Mouse (Mus musculus) myocyte (in vitro differentiated cells): ENCODE data around the gene Mgll. TPM values are rescaled to one million over a fixed set of nuclear protein-coding genes. Genes with fewer than 3 reads are reported as not detected.

Experiments used
- H3K27me3 ChIP-seq: one replicate; pipeline ENCODE4 v1.6.1; 2011; ENCODE audit not compliant: control insufficient read depth, insufficient read depth, insufficient read length
- H3K36me3 ChIP-seq: one replicate; pipeline ENCODE4 v1.6.1; 2011; ENCODE audit not compliant: control insufficient read depth, insufficient read depth
- H3K4me2 ChIP-seq: one replicate; pipeline ENCODE4 v1.6.1; 2011; ENCODE audit warnings: low read depth, control low read depth
- H3K4me3 ChIP-seq: one replicate; pipeline ENCODE4 v1.5.1; 2011; ENCODE audit warnings: mild to moderate bottlenecking, control low read depth, moderate library complexity
- H3K79me2 ChIP-seq: one replicate; pipeline ENCODE4 v1.6.1; 2011; ENCODE audit not compliant: control insufficient read depth, insufficient read depth
- H3ac ChIP-seq: one replicate; pipeline ENCODE4 v1.6.1; 2011; ENCODE audit not compliant: control insufficient read depth, insufficient read length
- CEBPB ChIP-seq: IDR thresholded peaks from 2 replicates; pipeline ENCODE4 v1.6.1; 2011; ENCODE audit warnings: mild to moderate bottlenecking, moderate library complexity; ENCODE audit not compliant: poor library complexity, insufficient read depth, severe bottlenecking
- E2F4 ChIP-seq: IDR thresholded peaks from one replicate; pipeline ENCODE4 v1.6.1; 2011; ENCODE audit warnings: mild to moderate bottlenecking, control low read depth, moderate library complexity; ENCODE audit not compliant: insufficient read depth
- MAX ChIP-seq: IDR thresholded peaks from one replicate; pipeline ENCODE4 v1.6.1; 2011; ENCODE audit warnings: low read depth, mild to moderate bottlenecking, control low read depth
- MYOD1 ChIP-seq, 3 experiments: IDR thresholded peaks; one replicate each; pipeline ENCODE4 v1.6.1; 2011; ENCODE audit warnings: control low read depth in 2 of 3, low read depth in 2 of 3, mild to moderate bottlenecking in 2 of 3, moderate library complexity in 1 of 3; ENCODE audit not compliant: insufficient read length in 2 of 3, control insufficient read depth in 1 of 3
- MYOG ChIP-seq, 3 experiments: IDR thresholded peaks; one replicate each; pipeline ENCODE4 v1.6.1; 2011; ENCODE audit warnings: control low read depth in 2 of 3, low read depth in 2 of 3, mild to moderate bottlenecking in 2 of 3; ENCODE audit not compliant: insufficient read length in 2 of 3, control insufficient read depth in 1 of 3, insufficient read depth in 1 of 3
- POLR2A ChIP-seq: IDR thresholded peaks from one replicate; pipeline ENCODE4 v1.6.1; 2011; ENCODE audit warnings: low read depth, mild to moderate bottlenecking, control low read depth, moderate library complexity; ENCODE audit not compliant: insufficient read length
- POLR2AphosphoS2 ChIP-seq: IDR thresholded peaks from one replicate; pipeline ENCODE4 v1.6.1; 2011; ENCODE audit warnings: low read depth, control low read depth; ENCODE audit not compliant: insufficient read length
- REST ChIP-seq: IDR thresholded peaks from one replicate; pipeline ENCODE4 v1.6.1; 2011; ENCODE audit warnings: mild to moderate bottlenecking, control low read depth, moderate library complexity; ENCODE audit not compliant: insufficient read depth, insufficient read length
- SRF ChIP-seq: IDR thresholded peaks from one replicate; pipeline ENCODE4 v1.6.1; 2011; ENCODE audit warnings: low read depth; ENCODE audit not compliant: control insufficient read depth, insufficient read length
- TCF12 ChIP-seq: IDR thresholded peaks from one replicate; pipeline ENCODE4 v1.6.1; 2011; ENCODE audit warnings: mild to moderate bottlenecking, control low read depth; ENCODE audit not compliant: poor library complexity, insufficient read depth, severe bottlenecking
- TCF3 ChIP-seq: IDR thresholded peaks from one replicate; pipeline ENCODE4 v1.6.1; 2011; ENCODE audit warnings: low read depth, control low read depth; ENCODE audit not compliant: insufficient read length
- USF1 ChIP-seq: IDR thresholded peaks from one replicate; pipeline ENCODE4 v1.6.1; 2011; ENCODE audit warnings: low read depth, mild to moderate bottlenecking, control low read depth, moderate library complexity
- polyA plus RNA-seq: library from polyadenylated mRNA; unstranded; fragments of >200 nt; fragmentation: generic; extraction: Trizol; gene quantifications from one replicate; pipeline ENCODE4 v1.2.1, GENCODE M21; 2012; ENCODE audit warnings: missing spikeins

Gene Mgll
- polyA plus RNA-seq, 1 experiment = 4.7 TPM

DNA sequence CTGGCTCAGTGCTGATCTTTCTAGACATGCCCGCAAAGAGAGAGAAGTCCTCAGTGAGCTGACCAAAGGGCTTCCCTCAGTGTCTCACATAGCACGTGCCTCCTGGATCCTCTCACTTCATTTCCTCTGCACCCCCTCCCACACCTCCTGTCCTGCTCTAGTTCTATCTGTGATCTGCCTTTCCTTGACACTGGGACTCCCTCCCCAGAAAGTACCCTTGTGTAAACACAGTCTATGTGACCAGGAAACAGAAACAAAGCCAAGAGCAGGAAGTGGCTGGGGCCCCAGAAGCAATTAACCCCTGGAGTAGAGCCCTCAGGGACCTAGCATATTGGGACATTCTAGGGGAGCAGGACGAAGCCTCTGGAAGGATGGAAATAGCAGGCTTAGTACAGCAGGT lies 96.6 kb downstream of the Mgll start:
- H3K36me3 ChIP-seq = no peaks in the 10 kb centered on the region

DNA sequence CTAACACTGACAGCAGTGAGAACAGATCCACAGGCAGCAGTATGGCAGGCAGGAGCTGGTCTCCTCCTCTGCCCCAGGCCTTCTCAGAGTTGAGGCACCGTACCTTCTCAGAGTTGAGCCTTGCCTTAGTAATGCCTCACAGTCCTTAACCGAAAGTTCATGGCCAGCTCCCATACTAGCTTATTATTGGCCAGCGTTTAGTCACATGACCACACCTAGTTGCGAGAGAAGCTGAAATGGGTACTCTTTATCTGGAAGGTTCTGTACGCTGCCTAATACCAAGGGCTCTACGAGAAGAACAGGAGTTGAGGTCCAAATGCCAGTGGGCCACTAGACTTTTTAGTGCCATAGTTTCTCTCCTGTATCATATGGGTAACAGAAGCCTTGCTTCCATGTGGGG lies 97.1 kb downstream of the Mgll start:
- no peaks in the 10 kb centered on the region for H3K79me2 ChIP-seq
- no peak overlapping the region for H3ac ChIP-seq
- TF ChIP-seq SRF (no peak), E2F4 (no peak), CEBPB (no peak), TCF12 (no peak), USF1 (no peak), REST (no peak), MYOD1 (IDR thresholded peaks at IDR 0.05; ENCODE audit: control insufficient read depth in 1 of 3, insufficient read length in 2 of 3, low read depth in 2 of 3) (no peak), MAX (no peak), POLR2AphosphoS2 (no peak), POLR2A (no peak), TCF3 (no peak), MYOG (IDR thresholded peaks at IDR 0.05; ENCODE audit: control insufficient read depth in 1 of 3, insufficient read depth in 1 of 3, insufficient read length in 2 of 3, low read depth in 2 of 3) (no peak)
- peaks cover 9% of the 10 kb centered on the region for H3K27me3 ChIP-seq
- no peak overlapping the region for H3K4me3 ChIP-seq
- H3K4me2 ChIP-seq = no peak overlapping the region
- H3K36me3 ChIP-seq = no peaks in the 10 kb centered on the region

More for the DNA sequence above, 96.6 kb downstream of the Mgll start:
- H3K4me2 ChIP-seq = no peak overlapping the region
- TF ChIP-seq MAX (no peak), TCF3 (no peak), MYOD1 (IDR thresholded peaks at IDR 0.05; ENCODE audit: control insufficient read depth in 1 of 3, insufficient read length in 2 of 3, low read depth in 2 of 3) (no peak), E2F4 (no peak), USF1 (no peak), POLR2AphosphoS2 (no peak), TCF12 (no peak), POLR2A (no peak), MYOG (IDR thresholded peaks at IDR 0.05; ENCODE audit: control insufficient read depth in 1 of 3, insufficient read depth in 1 of 3, insufficient read length in 2 of 3, low read depth in 2 of 3) (no peak), CEBPB (no peak), SRF (no peak), REST (no peak)
- peaks cover 9% of the 10 kb centered on the region for H3K27me3 ChIP-seq
- no peak overlapping the region for H3K4me3 ChIP-seq
- H3K79me2 ChIP-seq = no peaks in the 10 kb centered on the region
- no peak overlapping the region for H3ac ChIP-seq

DNA sequence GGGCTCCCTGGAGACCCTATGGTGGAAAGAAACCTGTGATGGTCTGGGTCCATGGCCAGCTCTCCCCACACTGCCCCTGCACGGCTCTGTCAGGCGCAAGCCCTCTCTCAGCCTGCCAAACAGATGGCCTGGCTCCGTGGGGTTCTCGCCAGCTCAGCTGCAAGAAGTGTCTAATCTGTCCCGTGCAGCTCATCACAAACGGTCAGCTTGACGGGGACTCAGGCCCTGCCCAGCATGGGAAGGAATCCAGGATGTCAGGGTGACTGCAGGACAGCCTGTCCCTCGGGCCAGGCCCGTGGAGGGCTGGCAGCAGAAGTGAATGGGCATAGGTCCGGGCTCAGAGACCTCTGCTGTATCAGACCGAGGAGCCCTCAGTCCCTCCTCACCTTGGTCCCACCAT lies 97.7 kb downstream of the Mgll start:
- Histone ChIP-seq H3K36me3 (no peaks in the 10 kb centered on the region), H3K79me2 (no peaks in the 10 kb centered on the region), H3K4me2 (no peak overlapping the region), H3K27me3 (peaks cover 9% of the 10 kb centered on the region), H3K4me3 (no peak overlapping the region), H3ac (no peak overlapping the region)
- TF ChIP-seq USF1 (no peak), MAX (no peak), MYOG (IDR thresholded peaks at IDR 0.05; ENCODE audit: control insufficient read depth in 1 of 3, insufficient read depth in 1 of 3, insufficient read length in 2 of 3, low read depth in 2 of 3) (no peak)

DNA sequence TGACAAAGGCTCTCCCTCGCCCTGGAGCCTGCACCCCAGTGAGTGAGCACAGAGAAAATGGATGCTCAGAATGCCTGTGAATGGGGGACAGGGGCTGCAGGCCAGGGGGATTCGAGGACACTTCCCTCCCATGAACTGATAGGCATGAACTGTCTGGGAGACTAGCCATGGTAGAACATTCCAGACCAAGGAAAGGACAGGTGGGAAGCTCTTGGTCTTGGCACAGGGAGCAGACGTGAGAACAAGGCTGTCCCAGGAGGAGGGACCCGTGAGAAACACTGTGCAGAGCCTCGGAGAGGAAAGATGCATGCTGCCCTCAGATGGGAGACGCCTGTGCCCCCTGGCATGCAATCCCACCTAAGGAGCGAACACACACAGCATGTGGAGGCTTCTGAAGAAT lies 100.0 kb downstream of the Mgll start:
- Histone ChIP-seq H3ac (no peak overlapping the region), H3K4me2 (no peak overlapping the region), H3K27me3 (peaks cover 9% of the 10 kb centered on the region), H3K36me3 (no peaks in the 10 kb centered on the region), H3K4me3 (no peak overlapping the region), H3K79me2 (no peaks in the 10 kb centered on the region)
- no peak for TF ChIP-seq TCF3
- no peak for TF ChIP-seq MAX
- TF ChIP-seq MYOD1 (IDR thresholded peaks at IDR 0.05; ENCODE audit: control insufficient read depth in 1 of 3, insufficient read length in 2 of 3, low read depth in 2 of 3) = no peak
- no peak for TF ChIP-seq CEBPB
- no peak for TF ChIP-seq REST
- no peak for TF ChIP-seq USF1
- no peak for TF ChIP-seq E2F4
- no peak for TF ChIP-seq POLR2A

DNA sequence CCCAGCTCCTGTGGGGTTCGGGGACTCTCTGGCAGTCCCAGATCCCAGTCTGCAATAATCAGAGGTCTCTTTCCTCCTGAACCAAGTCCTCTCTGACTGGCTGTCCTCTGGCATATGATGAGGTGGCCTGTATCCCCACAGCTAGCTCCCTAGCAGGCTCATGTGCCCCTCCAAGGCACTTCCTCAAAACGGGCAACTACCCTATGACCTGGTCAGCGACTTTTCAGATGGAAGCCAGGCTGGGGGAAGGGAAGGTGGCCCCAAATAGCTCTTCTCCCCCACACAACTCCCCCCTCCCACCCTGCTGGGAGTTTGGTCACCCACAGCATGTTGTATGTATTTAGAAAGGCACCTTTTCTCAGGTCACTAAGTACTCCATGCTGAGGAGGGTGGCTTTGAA lies 101.9 kb downstream of the Mgll start:
- H3K4me2 ChIP-seq = no peak overlapping the region
- no peak for TF ChIP-seq TCF3
- no peak for TF ChIP-seq MYOD1 (IDR thresholded peaks at IDR 0.05; ENCODE audit: control insufficient read depth in 1 of 3, insufficient read length in 2 of 3, low read depth in 2 of 3)
- no peak for TF ChIP-seq POLR2A
- TF ChIP-seq POLR2AphosphoS2 = no peak
- TF ChIP-seq E2F4 = no peak
- TF ChIP-seq SRF = no peak
- no peak for TF ChIP-seq MAX
- no peak for TF ChIP-seq CEBPB
- no peak for TF ChIP-seq REST
- TF ChIP-seq MYOG (IDR thresholded peaks at IDR 0.05; ENCODE audit: control insufficient read depth in 1 of 3, insufficient read depth in 1 of 3, insufficient read length in 2 of 3, low read depth in 2 of 3) = no peak
- no peak for TF ChIP-seq TCF12
- no peaks in the 10 kb centered on the region for H3K79me2 ChIP-seq
- H3K36me3 ChIP-seq = no peaks in the 10 kb centered on the region
- no peak overlapping the region for H3ac ChIP-seq
- H3K27me3 ChIP-seq = peaks cover 9% of the 10 kb centered on the region
- no peak overlapping the region for H3K4me3 ChIP-seq
